Mouse (Mus musculus): ENCODE data around the gene Ddah2.
"Not testable (repeated sequence)": the region's sequence is repeated elsewhere in the genome, so short reads cannot be mapped to it uniquely, and the experiment has no call there.

The Ddah2 gene

DNA sequence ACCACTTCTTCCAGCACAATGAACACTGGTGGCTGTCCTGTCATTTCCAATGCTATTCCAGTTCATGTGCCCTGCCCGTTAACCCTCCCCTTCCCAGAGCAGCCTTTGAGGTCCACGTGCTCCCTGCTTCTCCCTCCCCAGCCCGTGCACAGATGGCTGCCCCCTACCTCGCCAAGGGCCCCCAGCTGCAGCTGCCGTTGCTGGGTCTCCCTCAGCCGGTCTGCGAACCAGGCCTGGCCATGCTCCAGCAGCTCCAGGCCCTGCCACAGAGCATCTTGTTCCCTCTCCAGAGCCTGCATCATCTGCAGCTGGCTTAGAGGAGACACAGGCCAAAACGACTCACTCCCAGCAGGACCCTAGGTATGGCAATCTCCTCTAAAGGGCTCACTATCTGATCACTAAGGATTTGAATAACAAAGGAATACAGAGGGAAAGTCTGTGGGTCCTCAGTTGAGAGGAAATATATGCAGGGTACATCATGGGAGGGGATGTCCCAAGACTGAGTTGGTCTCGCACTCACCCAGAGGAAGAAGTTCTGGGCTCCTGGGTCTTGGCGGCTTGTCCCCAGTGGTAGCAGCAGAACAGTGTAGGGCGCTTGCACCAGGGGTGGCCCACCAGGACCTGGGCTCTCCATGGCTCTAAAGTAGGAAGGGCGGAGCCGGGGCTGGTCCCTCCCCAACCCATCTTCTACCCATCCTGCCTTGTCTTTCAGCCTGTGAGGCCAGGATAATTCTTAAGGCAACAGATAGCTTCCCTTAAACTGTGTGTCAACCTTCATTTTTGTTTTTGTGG lies 31.4 kb upstream of the Ddah2 start, which contains the start of gene Sapcd1:
Sapcd1 (minus strand) TSS at position 740 of the 792 bp plus-strand sequence.
- no peak for DNase-seq (ENCODE audit: low spot score)

DNA sequence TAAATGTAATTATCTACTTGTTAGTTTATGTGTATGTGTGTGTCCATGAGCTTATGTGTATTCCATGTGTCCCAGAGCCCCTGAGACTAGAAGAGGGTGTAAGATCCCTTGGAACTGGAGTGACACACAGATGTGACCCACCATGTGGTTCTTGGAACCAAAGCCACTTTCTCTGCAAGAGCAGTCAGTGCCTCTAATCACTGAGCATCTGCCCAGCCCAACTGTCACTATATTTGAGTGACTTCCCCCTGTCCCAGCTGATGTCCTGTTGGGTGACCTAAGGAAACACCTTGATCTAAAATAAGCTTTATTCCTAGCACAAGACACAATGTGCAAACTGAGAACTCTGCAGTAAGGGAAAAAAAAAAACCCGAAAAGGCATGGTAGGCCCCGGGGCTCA lies 30.5 kb upstream of the Ddah2 start:
- no peak for DNase-seq (ENCODE audit: low spot score)

DNA sequence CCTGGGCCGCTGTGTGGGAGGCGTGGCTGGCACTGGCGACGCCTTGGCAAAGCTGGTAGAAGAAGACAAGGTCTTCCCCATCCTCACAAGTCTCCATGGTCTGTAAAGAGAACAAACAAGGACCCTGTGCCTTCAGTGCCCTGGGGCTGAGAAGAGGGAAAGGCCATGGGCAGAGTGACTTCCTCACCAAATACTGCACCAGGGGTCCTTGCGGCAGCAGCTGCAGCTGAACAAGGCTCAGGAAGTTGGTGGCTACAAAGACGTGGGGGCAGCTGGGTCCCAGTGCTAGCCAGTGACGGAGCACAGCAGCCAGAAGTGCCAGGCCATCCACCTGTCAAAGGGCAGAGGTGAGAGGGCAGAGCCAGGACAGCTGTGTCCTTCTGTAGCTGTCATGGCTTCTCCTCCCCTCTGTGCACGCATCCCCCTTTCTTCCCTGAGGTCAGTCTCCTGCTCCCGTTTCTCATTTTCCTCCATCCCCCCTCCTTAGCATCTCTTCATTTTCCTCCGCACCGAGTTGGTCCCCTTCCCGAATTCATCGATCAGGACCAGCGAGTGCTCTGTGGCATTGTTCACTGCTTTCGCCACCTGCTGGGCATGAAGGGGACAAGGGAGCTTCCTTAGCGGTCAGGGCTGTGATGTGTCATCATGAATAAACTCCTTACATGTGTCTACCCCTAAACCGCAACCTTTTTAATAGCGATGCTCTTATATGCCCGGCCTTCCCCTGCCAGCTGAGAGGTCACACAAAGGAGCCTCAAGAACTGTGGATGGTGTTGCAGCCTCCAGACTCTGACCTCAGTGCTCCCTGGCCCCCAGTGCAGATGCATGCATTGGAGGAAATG lies 28.9 kb upstream of the Ddah2 start:
- DNase-seq (ENCODE audit: low spot score), result no peak

DNA sequence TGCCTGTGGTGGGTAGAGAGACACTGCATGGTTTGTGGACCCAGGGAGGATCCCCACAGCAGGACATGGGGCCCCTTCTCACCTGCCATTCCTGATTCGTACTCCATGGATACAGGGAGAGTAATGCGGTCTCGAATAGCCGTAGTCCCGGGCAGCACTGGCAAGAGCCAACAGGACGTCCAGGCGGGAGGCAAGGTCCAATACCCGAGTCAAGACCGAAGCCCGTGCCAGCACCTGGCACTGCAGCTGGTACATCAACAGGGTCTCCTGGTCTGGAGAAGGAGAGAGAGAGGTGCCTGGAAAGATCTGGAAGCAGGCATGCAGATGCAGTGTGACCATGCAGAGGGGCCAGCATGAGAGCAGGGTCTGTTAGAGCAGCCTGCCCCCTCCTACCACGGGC lies 27.6 kb upstream of the Ddah2 start:
- DNase-seq (ENCODE audit: low spot score), result no peak

DNA sequence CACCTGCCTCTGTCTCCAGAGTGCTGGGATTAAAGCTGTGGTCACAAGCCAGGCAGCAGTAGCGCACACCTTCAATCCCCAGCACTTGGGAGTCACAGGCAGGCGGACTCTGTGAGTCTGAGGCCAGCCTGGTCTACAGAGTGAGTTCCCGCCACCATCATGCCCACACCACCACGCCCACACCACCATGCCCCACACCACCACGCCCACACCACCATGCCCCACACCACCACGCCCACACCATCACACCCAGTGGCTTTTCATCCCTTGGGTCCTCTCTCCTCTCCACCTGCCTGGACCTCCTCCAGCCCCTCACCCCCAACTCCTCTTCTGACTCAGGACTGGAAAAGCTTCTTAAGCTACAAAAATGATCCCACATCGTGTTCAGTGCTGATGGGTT lies 27.0 kb upstream of the Ddah2 start:
- DNase-seq (ENCODE audit: low spot score), result no peak

DNA sequence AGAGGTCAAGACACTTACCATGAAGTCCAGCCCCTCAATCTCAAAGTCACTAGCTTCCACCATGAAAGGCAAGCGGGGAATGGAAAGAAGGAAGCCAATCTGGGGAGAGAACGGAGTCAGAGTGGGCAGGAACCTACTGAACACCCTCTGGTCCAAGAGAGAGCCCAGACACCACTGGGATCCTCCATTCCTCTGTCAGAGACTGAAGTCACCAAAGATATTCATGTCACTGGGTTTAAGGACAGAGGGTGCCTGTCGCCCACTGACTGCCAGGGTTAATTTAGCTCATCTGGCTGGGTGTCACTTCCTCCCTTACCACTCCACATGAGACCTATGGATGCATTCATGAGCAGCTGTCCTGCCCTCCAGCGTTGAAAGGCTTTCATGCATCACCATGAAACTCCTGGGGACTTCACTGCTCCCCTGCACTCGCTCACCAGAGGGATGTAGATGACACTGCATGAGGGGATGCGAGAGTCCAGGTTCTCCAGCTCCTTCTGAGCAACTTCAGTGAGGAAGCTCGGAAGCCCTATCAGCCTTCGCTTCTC lies 26.4 kb upstream of the Ddah2 start:
- no peak for DNase-seq (ENCODE audit: low spot score)

DNA sequence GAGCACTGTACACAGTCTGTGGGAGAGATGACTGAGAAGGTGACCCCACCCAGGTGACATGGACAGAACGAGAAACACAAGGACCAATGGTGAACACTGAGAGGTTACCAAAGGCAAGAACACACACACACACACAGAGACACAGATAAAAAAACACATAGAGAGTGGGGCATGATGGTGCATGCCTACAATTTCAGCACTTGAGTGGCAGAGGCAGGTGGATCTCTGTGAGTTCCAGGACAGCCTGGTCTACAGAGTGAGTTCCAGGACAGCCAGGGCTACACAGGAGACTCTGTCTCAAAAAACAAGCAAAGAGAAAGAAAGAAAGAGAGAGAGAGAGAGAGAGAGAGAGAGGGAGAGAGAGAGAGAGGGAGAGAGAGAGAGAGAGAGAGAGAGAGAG lies 25.1 kb upstream of the Ddah2 start:
- DNase-seq (ENCODE audit: low spot score), result not testable (repeated sequence)

DNA sequence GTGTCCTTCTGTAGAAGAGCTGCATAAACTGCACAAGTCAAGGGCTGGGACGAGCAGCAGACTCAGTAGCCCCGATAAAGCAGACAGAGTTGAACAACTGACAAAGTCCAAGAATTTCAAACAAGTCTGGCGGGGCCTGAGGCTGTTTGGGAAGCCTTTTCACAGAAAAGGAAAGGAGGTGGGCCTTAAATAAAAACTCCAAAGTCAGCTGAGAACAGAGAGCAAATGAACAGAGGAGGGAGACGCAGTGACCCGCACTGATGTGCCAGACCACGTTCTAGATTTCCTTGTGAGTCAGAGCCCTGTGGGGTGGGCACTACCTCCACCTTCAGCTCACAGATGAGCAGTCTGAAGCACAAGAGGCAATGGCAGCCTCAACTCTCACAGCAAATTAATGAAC lies 23.9 kb upstream of the Ddah2 start:
- no peak for DNase-seq (ENCODE audit: low spot score)

DNA sequence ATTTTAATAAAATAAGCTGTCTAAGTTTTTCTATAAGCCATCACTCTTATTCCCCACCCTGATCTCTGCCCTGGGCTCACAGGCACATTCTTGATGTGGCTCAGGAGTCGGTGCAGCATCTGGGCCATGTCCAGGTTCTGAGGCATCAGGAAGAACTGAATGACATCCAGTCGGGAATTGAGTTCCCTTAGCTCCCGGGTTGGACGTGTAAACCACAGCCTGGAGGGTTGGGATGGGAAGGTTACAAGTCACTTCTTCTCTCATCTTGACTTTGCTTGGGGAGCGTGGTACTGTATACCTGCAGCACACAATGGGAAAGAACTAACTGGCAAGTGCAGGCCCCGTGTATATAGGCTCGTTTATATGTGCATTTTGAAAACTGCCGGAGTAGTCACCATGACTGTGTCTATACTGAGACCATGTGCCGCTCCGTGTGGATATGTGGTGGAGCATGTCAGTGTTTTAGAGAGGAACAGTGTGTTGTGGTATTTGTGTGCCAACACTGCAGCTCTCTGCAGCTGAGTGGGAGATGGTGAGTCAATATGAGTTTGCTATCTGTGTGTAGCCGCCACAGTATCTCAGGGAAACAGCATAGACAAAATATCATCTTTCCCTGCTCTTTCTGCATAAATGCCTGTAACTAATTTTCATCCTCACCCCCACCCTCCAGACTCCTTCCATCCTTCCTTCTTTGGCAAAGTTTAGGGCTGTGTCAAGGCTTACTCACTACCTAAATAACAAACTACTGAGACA lies 19.5 kb upstream of the Ddah2 start:
- no peak for DNase-seq (ENCODE audit: low spot score)

DNA sequence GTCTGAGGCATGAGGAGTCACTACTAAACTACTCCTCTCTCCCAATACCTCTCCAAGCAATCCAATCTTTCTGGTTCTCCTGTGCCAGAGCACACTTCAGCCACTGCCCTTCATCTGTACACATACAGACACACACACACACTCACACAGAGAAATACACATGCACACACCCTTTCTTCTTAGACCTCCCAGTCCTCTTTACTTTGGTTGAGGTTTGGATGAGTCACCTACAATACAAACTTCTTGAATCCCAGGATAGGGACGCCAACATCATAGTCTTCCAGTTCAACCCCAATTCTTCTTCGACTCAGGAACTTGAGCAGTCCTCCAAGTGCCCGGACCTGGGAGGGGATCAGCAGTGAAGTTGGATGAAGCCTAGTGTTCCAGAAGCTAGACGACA lies 15.0 kb upstream of the Ddah2 start:
- DNase-seq (ENCODE audit: low spot score), result no peak

DNA sequence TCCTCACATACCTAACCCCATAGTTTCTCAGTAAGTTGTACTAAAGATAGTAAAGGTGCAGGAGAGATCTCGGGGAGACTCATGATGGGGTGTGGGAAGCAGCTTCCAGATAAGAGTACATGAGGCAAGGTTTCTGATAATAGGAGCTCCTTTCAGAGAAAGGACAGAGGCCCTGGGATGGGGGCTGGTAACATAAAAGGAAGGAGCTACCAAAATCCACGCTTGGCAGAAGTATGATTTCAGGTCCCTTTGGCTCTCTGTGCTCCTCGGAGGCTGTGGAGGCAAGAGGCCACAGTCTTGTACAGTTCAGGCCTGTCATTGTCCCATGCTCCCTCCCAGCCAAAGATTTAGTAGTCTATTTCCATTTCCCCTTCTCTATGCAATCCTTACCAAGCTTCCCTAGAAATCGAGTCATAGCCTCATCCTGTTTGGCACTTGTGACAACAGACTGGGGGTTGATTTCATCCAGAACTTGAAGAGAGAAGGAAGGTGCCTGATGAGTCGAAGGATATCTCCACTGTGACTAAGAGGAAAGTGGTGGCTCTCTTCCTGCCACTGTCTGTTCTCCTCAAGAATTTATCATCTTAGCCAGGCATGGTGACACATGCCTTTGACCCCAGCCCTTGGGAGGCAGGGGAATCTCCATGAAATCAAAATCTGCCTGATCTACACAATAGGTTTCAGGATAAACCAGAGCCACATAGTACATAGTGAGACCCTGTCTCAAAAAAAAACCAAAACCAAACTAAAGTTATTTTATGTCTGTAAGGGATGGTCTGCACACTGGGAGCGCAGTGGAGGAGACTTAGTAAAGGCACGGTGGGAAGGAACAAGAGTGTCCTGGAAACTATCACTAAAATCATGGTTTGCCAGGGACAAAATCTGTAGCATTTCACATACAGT lies 13.7 kb upstream of the Ddah2 start:
- DNase-seq (ENCODE audit: low spot score), result no peak

DNA sequence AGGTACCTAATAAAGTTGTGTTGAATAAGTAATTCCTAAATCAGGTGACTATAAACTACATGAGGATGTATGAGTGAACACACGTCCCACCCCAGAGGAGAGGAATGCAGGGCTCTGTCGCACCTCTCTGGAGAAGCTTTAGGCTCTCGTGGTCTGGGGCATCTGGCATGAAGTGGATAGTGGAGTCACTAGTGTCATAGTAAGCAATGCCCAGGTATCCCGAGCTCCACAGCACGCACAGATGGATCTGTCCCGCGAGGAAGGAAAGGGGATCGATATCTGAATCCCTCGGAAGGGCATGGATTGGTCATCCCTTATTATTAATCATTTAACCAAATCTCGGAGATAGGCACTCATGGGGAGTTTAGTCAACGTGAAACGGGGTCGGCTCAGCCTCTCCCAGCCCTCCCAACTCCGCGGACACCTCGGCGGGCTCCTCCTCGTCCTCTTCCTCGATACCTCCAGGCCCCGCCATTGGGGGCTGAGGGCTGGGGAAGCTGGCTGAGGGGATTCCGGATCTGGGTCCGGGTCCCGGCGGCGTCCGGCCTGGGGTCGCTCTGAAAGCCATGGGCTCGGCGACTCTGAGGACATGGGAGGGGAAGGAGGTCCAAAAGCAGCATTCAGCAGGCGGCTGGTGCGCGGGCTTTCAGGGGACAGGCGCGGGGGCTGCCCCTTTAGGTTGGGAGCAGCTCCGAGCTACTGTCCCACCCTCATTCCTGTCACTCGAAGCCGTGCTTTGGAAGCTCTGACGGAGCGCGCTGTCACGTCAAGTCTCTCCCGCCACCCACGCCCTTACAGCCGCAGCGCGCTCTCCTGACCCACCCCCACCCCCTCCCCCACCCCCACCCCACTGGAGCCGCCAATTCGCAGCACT lies 12.8 kb upstream of the Ddah2 start:
- no peak for DNase-seq (ENCODE audit: low spot score)

DNA sequence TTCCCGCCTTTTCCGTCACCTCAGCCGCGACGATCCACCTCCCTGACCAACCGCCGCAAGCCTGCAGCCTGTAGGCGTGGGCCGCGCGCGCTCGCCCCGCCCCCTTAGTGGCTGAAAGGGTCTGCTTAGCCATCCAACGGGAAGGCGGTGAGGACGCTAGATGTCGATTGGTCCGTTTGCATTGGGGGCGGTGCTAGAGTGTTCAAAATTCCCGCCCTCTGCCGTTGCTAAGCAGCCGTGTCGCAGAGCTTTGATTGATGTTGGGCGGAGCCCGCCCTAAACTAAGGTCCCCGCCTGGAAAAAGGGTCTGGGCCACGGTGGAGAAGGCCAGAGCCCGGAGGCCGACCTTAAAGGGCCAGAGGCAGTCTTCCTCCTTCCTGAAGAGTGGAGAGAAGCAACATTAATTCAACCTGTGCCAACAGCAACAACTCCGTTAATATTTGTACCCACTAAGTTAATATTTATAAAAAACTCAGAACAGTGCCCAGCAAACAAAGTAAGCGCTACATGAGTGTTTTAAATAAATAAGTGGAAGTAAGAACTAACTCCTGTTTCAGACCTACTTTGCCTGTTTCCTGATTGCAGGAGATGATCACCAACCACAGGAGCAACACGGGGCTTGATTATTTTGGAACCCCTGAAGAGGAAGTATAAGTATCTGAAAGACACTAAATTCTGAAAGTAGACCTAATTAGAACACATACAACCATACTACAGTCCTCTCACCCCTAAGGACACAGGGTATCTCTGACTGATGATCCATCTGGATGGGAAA lies 12.0 kb upstream of the Ddah2 start, which contains the start of gene Msh5:
Msh5 (minus strand) TSS at position 65 of the 775 bp plus-strand sequence.
- DNase-seq (ENCODE audit: low spot score), result peak; percentile 97

DNA sequence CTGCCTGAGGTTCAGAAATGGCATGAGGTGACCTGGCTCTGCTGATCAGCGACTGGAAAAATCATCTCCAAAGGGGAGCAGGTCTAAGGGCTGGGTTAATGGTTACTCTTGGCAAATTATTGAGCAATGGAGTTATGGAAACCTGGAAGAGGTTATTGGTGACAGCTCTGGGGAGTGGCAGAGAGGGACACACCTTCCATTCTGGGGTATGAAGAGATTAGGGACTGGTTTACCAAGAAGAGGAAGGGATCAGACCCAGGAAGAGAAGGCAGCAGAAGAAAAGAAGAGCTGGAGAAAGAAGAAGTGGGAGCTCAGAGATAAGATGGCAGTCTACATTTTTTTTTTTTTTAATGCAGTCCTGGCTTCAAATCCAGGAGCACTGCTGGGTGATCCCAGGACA lies 11.1 kb upstream of the Ddah2 start:
- no peak for DNase-seq (ENCODE audit: low spot score)

DNA sequence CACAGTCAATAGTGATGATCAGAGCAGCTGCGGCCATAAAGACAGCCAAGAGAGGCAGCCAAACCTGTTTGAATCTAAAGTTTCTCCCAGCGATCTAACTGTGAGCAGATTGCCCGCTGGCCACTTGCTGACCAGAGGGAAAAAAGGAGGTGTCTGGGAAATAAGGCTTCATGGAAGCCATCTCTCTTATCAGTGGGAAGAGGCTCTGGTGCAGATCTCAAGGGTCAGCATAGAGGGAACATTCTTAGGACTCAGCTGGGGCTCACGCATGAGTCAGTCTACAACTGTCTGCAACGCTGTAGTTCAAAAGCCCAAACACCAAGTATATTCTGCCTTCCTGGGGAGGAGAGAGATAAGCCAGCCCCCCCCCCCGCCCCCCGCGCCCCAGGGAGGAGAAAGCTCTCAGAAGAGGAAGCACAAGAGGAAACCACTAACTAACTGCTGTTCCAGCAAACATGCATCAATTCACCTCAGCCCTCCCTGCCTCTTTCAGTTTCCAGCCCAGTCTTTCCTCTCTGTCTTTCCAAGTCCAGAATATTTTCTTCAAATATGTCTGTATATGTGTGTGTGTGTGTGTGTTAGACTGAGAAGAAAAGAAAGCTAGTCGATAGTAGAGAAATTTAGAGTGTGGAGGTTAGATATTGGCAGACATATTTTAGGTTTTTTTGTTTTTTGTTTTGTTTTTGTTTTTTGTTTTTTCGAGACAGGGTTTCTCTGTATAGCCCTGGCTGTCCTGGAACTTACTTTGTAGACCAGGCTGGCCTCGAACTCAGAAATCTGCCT lies 10.5 kb upstream of the Ddah2 start:
- DNase-seq (ENCODE audit: low spot score), result peak; percentile 26

DNA sequence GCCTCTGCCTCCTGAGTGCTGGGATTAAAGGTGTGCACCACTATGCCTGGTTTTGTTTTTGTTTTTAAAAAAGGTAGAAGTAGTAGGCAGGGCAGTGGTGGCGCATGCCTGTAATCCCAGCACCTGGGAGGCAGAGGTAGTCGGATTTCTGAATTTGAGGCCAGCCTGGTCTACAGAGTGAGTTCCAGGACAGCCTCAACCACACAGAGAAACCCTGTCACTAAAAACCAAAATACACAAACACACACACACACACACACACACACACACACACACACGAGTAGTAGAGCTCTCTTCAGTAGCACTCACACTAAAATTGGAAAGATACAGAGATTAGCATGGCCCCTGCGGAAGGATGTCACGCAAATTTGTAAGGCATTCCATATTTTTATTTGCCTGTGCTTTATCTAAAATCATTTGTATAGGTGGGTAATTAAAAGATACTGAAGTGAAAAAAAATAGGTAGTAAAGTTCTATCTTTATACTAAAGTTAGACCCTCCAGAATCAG lies 9.8 kb upstream of the Ddah2 start:
- no peak for DNase-seq (ENCODE audit: low spot score)

DNA sequence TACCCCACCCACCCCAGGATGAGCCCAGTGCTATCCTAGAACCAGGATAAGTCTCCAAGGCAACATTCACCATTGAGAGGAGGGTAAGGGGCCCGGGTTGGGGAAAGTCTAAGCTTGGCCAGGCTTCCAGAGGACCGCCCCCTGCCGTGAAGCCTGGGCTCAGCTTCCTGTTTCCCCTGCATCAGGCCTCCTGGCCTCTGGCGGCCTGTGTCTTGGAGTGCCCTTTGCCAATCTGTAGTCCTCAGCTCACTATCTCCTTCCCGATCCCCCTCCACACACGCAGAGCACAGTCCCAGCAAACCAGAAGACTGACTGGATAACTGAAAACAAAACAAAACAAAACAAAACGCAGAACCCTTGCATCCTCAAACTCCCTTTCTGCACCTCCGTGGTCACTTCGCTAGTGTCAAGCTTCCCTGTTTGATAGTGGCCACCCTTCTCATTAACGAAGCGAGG lies 9.2 kb upstream of the Ddah2 start, which contains the start of gene Clic1:
Clic1 (plus strand) TSS at position 406 of the 456 bp plus-strand sequence.
- peak; percentile 56 for DNase-seq (ENCODE audit: low spot score)

DNA sequence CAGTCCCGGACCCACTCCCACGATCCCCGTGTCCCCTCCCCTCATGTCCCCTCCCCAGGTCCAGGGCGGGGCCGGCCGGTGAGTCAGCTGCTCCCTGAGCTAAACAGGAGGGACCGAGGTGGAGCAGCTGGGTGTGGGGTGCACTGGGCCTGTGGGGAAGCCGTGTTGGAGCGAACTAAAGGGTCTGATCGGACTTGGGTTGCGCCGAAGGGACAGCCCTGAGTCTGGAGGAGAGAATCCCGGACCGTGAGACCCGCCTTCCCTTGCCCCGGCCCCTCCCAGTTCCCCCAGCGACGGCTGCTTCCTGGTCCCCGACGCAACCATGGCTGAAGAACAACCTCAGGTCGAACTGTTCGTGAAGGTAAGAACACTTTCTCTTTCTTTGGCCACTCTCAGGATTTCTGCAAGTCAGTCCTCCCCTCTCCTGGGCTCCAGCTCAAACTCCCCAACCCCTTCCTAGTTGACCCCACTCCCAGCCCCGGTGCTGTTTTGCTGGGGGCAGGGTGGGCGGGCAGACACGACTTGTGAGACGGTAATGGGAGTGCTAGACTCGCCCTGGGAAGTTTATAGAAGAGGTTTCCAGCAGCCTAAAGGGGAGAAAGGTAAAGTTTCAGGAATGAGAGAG lies 8.6 kb upstream of the Ddah2 start:
- peak; percentile 83 for DNase-seq (ENCODE audit: low spot score)

Measured in urinary bladder, postnatal 14 days (tissue).